ENCODE assay signal across 22 mouse cellular contexts in the genomic region with DNA sequence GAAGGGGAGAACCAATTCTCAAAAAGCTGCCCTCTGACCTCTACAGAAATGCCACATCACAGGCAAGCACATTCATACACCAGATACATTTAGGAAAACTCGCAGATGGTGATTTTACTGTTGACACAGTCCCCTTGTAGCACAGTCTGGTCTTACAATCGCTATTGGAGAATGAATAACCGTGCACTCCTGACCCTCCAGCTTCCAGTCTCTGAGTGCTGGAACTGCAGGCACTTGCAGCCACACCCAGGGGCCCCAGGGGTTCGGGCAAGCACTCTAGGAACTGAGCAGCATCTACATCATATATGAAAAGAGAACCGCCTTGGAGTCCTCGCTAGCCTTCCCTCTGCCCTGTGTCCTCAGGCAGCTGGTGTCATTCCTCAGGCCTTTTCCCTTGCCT. TPM values are rescaled to one million over a fixed set of nuclear protein-coding genes. Genes with fewer than 3 reads are reported as not detected.
"Had no signal": no experiment of that assay in that cellular context is flagged by ENCODE, and none has a peak within 500 bp of the region (broad histone marks: within the 10 kb centered on the region; RNA-seq: fewer than 3 reads in every experiment).

No protein-coding gene starts in this region.

- H3K4me1 ChIP-seq: limb, embryonic 12.5 days; limb, embryonic 15.5 days; midbrain, embryonic 12.5 days; midbrain, embryonic 15.5 days; neural tube, embryonic 12.5 days; neural tube, embryonic 15.5 days had no signal

- H3K9ac ChIP-seq: limb, embryonic 12.5 days; limb, embryonic 15.5 days; liver, embryonic 14.5 days; liver, postnatal 0 days; lung, embryonic 14.5 days; midbrain, embryonic 12.5 days; midbrain, embryonic 15.5 days; neural tube, embryonic 12.5 days; neural tube, embryonic 15.5 days had no signal

- H3K4me3 ChIP-seq: left cerebral cortex, adult 2 months; limb, embryonic 12.5 days; limb, embryonic 15.5 days; midbrain, embryonic 12.5 days; midbrain, embryonic 15.5 days; neural tube, embryonic 12.5 days; neural tube, embryonic 15.5 days had no signal

- DNase-seq: kidney, adult 18-20 months; kidney, postnatal 25 days; layer of hippocampus, postnatal 36 days; left cerebral cortex, postnatal 4 days; liver, postnatal 0 days; lung, embryonic 14.5 days; right cerebral cortex, adult 18-20 months; right cerebral cortex, postnatal 14 days; thymus, postnatal 25 days had no signal

- ATAC-seq: liver, postnatal 0 days; lung, postnatal 0 days; midbrain, embryonic 15.5 days had no signal

- H3K27ac ChIP-seq: kidney, postnatal 0 days; left cerebral cortex, adult 2 months; limb, embryonic 12.5 days; limb, embryonic 15.5 days; liver, embryonic 14.5 days; macrophage; midbrain, embryonic 12.5 days; midbrain, embryonic 15.5 days; neural tube, embryonic 12.5 days; neural tube, embryonic 15.5 days had no signal

- H3K27me3 ChIP-seq: limb, embryonic 12.5 days; limb, embryonic 15.5 days; midbrain, embryonic 12.5 days; midbrain, embryonic 15.5 days; neural tube, embryonic 12.5 days; neural tube, embryonic 15.5 days had no signal

- H3K36me3 ChIP-seq: limb, embryonic 12.5 days; limb, embryonic 15.5 days; midbrain, embryonic 12.5 days; midbrain, embryonic 15.5 days; neural tube, embryonic 12.5 days; neural tube, embryonic 15.5 days had no signal

- H3K4me2 ChIP-seq: limb, embryonic 12.5 days; limb, embryonic 15.5 days; liver, embryonic 11.5 days; lung, embryonic 14.5 days; midbrain, embryonic 12.5 days; midbrain, embryonic 15.5 days; neural tube, embryonic 12.5 days; neural tube, embryonic 15.5 days had no signal

- H3K9me3 ChIP-seq: limb, embryonic 12.5 days; limb, embryonic 15.5 days; midbrain, embryonic 12.5 days; midbrain, embryonic 15.5 days; neural tube, embryonic 12.5 days; neural tube, embryonic 15.5 days had no signal

RNA-seq across cellular contexts. Expression of a gene that starts 50.8 kb away (rescaled TPM):
- polyA plus RNA-seq: kidney, embryonic 14.5 days; kidney, postnatal 0 days; limb, embryonic 12.5 days; liver, embryonic 14.5 days; lung, embryonic 14.5 days; lung, postnatal 0 days; midbrain, embryonic 12.5 days; midbrain, embryonic 15.5 days had no signal
